Mouse (Mus musculus): Measurements from ENCODE around the gene Rlim. TPM values are rescaled to one million over a fixed set of nuclear protein-coding genes. Genes with fewer than 3 reads are reported as not detected.

Rlim gene
- polyA plus RNA-seq (2012; ENCODE audit: low replicate concordance) = 0.64 and 1.9 TPM in 2 replicates

DNA sequence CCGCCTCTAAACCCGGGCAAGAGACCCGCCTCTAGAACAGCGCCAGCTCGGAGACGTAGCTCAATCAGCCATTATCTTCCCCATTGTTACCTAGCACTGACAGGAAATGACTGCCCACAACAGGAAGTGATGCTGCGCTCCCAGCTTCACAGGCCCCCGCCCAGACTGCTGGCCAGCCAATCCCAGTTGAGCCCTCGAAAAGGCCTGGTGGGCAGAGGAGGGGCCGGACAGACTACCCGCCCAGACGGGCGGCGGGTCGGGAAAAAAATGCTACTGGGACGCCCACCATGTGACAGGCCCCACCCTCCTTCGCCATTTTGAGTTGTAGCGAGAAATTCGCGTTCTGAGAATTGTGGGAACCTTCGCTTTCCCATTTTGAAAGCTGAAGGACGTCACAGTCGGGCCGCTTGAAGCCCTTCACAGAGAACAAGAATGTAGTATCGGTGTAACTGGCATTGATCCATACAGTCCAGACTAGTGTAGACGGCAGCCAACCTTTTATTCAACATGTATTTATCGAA is at the start of gene Rlim:
TSS of gene Rlim (minus strand) at position 116 of the 521 bp plus-strand sequence.

Other genes with a start within 250 kb of the Rlim start
- 0.35 TPM in 1 of 2 replicates, not detected in the other for gene Slc16a2, start 159.3 kb downstream of the Rlim start, polyA plus RNA-seq (2012; ENCODE audit: low replicate concordance)
- 0.02 TPM in 1 of 2 replicates, not detected in the other for gene Nexmif, start 219.9 kb upstream of the Rlim start, polyA plus RNA-seq (2012; ENCODE audit: low replicate concordance)